Mouse (Mus musculus): ENCODE measurements around the gene Il18.

Gene Il18

GRCm38 (mm10) chr9:50552206-50552605 is 2.4 kb upstream of the Il18 start:
- DNase-seq (ENCODE audit: low read depth, low spot score) = no peak

- DNase-seq (ENCODE audit: low read depth, low spot score) = no peak
Measured at GRCm38 (mm10) chr9:50553547-50553946, 1.1 kb upstream of the Il18 start.

- peak; percentile 22 for DNase-seq (ENCODE audit: low read depth, low spot score)
Measured at GRCm38 (mm10) chr9:50555094-50555446, 443 bp downstream of the Il18 start, which contains the start of gene Bco2. TSS of gene Bco2 (minus strand) at chr9:50555181.

- no peak for DNase-seq (ENCODE audit: low read depth, low spot score)
Measured at GRCm38 (mm10) chr9:50561145-50561917, 6.7 kb downstream of the Il18 start, which contains the start of gene Tex12. TSS of gene Tex12 (minus strand) at chr9:50561325.

- no peak for DNase-seq (ENCODE audit: low read depth, low spot score)
Measured at GRCm38 (mm10) chr9:50561918-50562360, 7.3 kb downstream of the Il18 start.

GRCm38 (mm10) chr9:50565173-50565572 is 10.5 kb downstream of the Il18 start:
- DNase-seq (ENCODE audit: low read depth, low spot score) = no peak

- no peak for DNase-seq (ENCODE audit: low read depth, low spot score)
Measured at GRCm38 (mm10) chr9:50565940-50566339, 11.3 kb downstream of the Il18 start.

GRCm38 (mm10) chr9:50567372-50567771 is 12.7 kb downstream of the Il18 start:
- DNase-seq (ENCODE audit: low read depth, low spot score) = no peak

GRCm38 (mm10) chr9:50567881-50568280 is 13.3 kb downstream of the Il18 start:
- no peak for DNase-seq (ENCODE audit: low read depth, low spot score)

GRCm38 (mm10) chr9:50569599-50570525 is 15.2 kb downstream of the Il18 start:
- no peak for DNase-seq (ENCODE audit: low read depth, low spot score)

GRCm38 (mm10) chr9:50580370-50580769 is 25.7 kb downstream of the Il18 start:
- no peak for DNase-seq (ENCODE audit: low read depth, low spot score)

- DNase-seq (ENCODE audit: low read depth, low spot score) = no peak
Measured at GRCm38 (mm10) chr9:50585145-50585818, 30.7 kb downstream of the Il18 start.

- no peak for DNase-seq (ENCODE audit: low read depth, low spot score)
Measured at GRCm38 (mm10) chr9:50586955-50587354, 32.3 kb downstream of the Il18 start.

- no peak for DNase-seq (ENCODE audit: low read depth, low spot score)
Measured at GRCm38 (mm10) chr9:50590856-50591518, 36.4 kb downstream of the Il18 start.

GRCm38 (mm10) chr9:50592955-50593354 is 38.3 kb downstream of the Il18 start:
- no peak for DNase-seq (ENCODE audit: low read depth, low spot score)

GRCm38 (mm10) chr9:50593544-50593943 is 38.9 kb downstream of the Il18 start:
- DNase-seq (ENCODE audit: low read depth, low spot score) = no peak

- DNase-seq (ENCODE audit: low read depth, low spot score) = no peak
Measured at GRCm38 (mm10) chr9:50594794-50595417, 40.3 kb downstream of the Il18 start.

- DNase-seq (ENCODE audit: low read depth, low spot score) = no peak
Measured at GRCm38 (mm10) chr9:50596973-50597372, 42.3 kb downstream of the Il18 start.

- DNase-seq (ENCODE audit: low read depth, low spot score) = no peak
Measured at GRCm38 (mm10) chr9:50601536-50601935, 46.9 kb downstream of the Il18 start.

GRCm38 (mm10) chr9:50602055-50602845 is 47.6 kb downstream of the Il18 start:
- no peak for DNase-seq (ENCODE audit: low read depth, low spot score)
